Mouse (Mus musculus) G1E (cell line): ENCODE measurements around the gene Myt1l. TPM values are rescaled to one million over a fixed set of nuclear protein-coding genes. Genes with fewer than 3 reads are reported as not detected.

Experiments used
- ATAC-seq: 2 replicates; pipeline ENCODE4 v1.8.0; 2016; ENCODE audit warnings: mild to moderate bottlenecking; ENCODE audit not compliant: insufficient number of reproducible peaks, poor library complexity, low FRiP score, severe bottlenecking; ENCODE audit errors: extremely low read depth
- DNase-seq: peaks from one replicate; pipeline ENCODE4 v3.0.0; 2012; ENCODE audit warnings: low spot score
- H3K27me3 ChIP-seq: 2 replicates; pipeline ENCODE4 v1.6.1; 2012; ENCODE audit warnings: mild to moderate bottlenecking, low read length, inconsistent platforms; ENCODE audit not compliant: insufficient read depth
- H3K36me3 ChIP-seq: replicated peaks from 2 replicates; pipeline ENCODE3; 2012; ENCODE audit warnings: mild to moderate bottlenecking, inconsistent platforms
- H3K4me1 ChIP-seq: 2 replicates; pipeline ENCODE4 v1.6.1; 2012; ENCODE audit warnings: low read depth, low read length, inconsistent platforms, mixed read lengths; ENCODE audit not compliant: insufficient read depth
- H3K4me3 ChIP-seq: 2 replicates; pipeline ENCODE4 v1.5.1; 2012; ENCODE audit warnings: low read depth, mild to moderate bottlenecking, inconsistent platforms, low read length, moderate library complexity, mixed read lengths
- H3K9me3 ChIP-seq: replicated peaks from 2 replicates; pipeline ENCODE4 v1.6.1; 2012; ENCODE audit warnings: inconsistent platforms
- CTCF ChIP-seq: IDR thresholded peaks from 2 replicates; pipeline ENCODE4 v1.5.1; 2012; ENCODE audit warnings: low read depth, low read length, inconsistent platforms, mixed read lengths
- GATA1 ChIP-seq: IDR thresholded peaks from 2 replicates; pipeline ENCODE4 v1.6.1; 2012; ENCODE audit warnings: borderline replicate concordance, low read length, inconsistent platforms, mixed read lengths
- GATA2 ChIP-seq: IDR thresholded peaks from 2 replicates; pipeline ENCODE4 v1.6.1; 2012; ENCODE audit warnings: low read depth, low read length, inconsistent platforms, borderline replicate concordance
- POLR2AphosphoS5 ChIP-seq: IDR thresholded peaks from 2 replicates; pipeline ENCODE4 v1.6.1; 2012; ENCODE audit warnings: low read depth, low read length, inconsistent platforms; ENCODE audit not compliant: insufficient replicate concordance
- TAL1 ChIP-seq: conservative IDR thresholded peaks from 2 replicates; pipeline ENCODE4 v1.6.1; 2012; ENCODE audit warnings: low read depth, low read length, inconsistent platforms, mixed read lengths
- polyA plus RNA-seq: library from polyadenylated mRNA; stranded (reverse); fragments of >175 nt; gene quantifications from 2 replicates; pipeline ENCODE4 v1.2.3, GENCODE M21; 2012
- total RNA-seq, 2 experiments: library from RNA; stranded (forward) in 1 of 2; stranded (reverse) in 1 of 2; fragments of 200-1000 nt in 1 of 2; fragments of >200 nt in 1 of 2; fragmentation: Nextera tagmentation in 1 of 2; gene quantifications; 2 replicates each; pipeline ENCODE4 v1.2.3; 2014 to 2017

The Myt1l gene
- total and polyA plus RNA-seq, 3 experiments = 0.33 TPM; not detected in 2

- no peaks in the 10 kb centered on the region for H3K27me3 ChIP-seq
- no peak overlapping the region for H3K4me3 ChIP-seq
- no peak for TF ChIP-seq POLR2AphosphoS5
- TF ChIP-seq GATA1 = no peak
- TF ChIP-seq GATA2 = no peak
- no peak for TF ChIP-seq TAL1
- TF ChIP-seq CTCF = no peak
- DNase-seq (no peak), ATAC-seq (no peak)
- H3K9me3 ChIP-seq = peaks cover 35% of the 10 kb centered on the region
- H3K36me3 ChIP-seq = no peaks in the 10 kb centered on the region
- H3K4me1 ChIP-seq = no peaks in the 10 kb centered on the region
Observed at GRCm38 (mm10) chr12:29755872-29756265, 227.7 kb downstream of the Myt1l start.

- H3K9me3 ChIP-seq = peaks cover 28% of the 10 kb centered on the region
- DNase-seq (no peak), ATAC-seq (no peak)
- TF ChIP-seq GATA1 (no peak), TAL1 (no peak), CTCF (no peak), POLR2AphosphoS5 (no peak), GATA2 (no peak)
- H3K4me3 ChIP-seq = no peak overlapping the region
- no peaks in the 10 kb centered on the region for H3K4me1 ChIP-seq
- no peaks in the 10 kb centered on the region for H3K36me3 ChIP-seq
- no peaks in the 10 kb centered on the region for H3K27me3 ChIP-seq
Observed at GRCm38 (mm10) chr12:29760611-29761010, 232.4 kb downstream of the Myt1l start.

GRCm38 (mm10) chr12:29766158-29766557 lies 238.0 kb downstream of the Myt1l start:
- H3K36me3 ChIP-seq = no peaks in the 10 kb centered on the region
- TF ChIP-seq CTCF = no peak
- TF ChIP-seq GATA2 = no peak
- no peak for TF ChIP-seq POLR2AphosphoS5
- TF ChIP-seq GATA1 = no peak
- TF ChIP-seq TAL1 = no peak
- ATAC-seq = no peak

GRCm38 (mm10) chr12:29771791-29772190 lies 243.6 kb downstream of the Myt1l start:
- no peaks in the 10 kb centered on the region for H3K36me3 ChIP-seq
- no peaks in the 10 kb centered on the region for H3K4me1 ChIP-seq
- TF ChIP-seq GATA2 = no peak
- no peak for TF ChIP-seq TAL1
- TF ChIP-seq CTCF = no peak
- TF ChIP-seq POLR2AphosphoS5 = no peak
- no peak for TF ChIP-seq GATA1
- H3K27me3 ChIP-seq = no peaks in the 10 kb centered on the region
- ATAC-seq = no peak
- no peak for DNase-seq
- H3K4me3 ChIP-seq = no peak overlapping the region
- H3K9me3 ChIP-seq = peaks cover 51% of the 10 kb centered on the region

More at GRCm38 (mm10) chr12:29766158-29766557, 238.0 kb downstream of the Myt1l start:
- H3K27me3 ChIP-seq = no peaks in the 10 kb centered on the region
- H3K9me3 ChIP-seq = peaks cover 41% of the 10 kb centered on the region
- no peak overlapping the region for H3K4me3 ChIP-seq
- DNase-seq = no peak
- H3K4me1 ChIP-seq = no peaks in the 10 kb centered on the region

GRCm38 (mm10) chr12:29772401-29772800 lies 244.2 kb downstream of the Myt1l start:
- Histone ChIP-seq H3K36me3 (no peaks in the 10 kb centered on the region), H3K4me3 (no peak overlapping the region), H3K27me3 (no peaks in the 10 kb centered on the region), H3K4me1 (no peaks in the 10 kb centered on the region), H3K9me3 (peaks cover 45% of the 10 kb centered on the region)
- DNase-seq = no peak
- TF ChIP-seq TAL1 = no peak
- no peak for TF ChIP-seq GATA1
- TF ChIP-seq CTCF = no peak
- TF ChIP-seq GATA2 = no peak
- no peak for TF ChIP-seq POLR2AphosphoS5
- no peak for ATAC-seq

GRCm38 (mm10) chr12:29778901-29779300 lies 250.7 kb downstream of the Myt1l start:
- ATAC-seq (no peak), DNase-seq (no peak)
- Histone ChIP-seq H3K36me3 (no peaks in the 10 kb centered on the region), H3K9me3 (peaks cover 56% of the 10 kb centered on the region), H3K4me1 (no peaks in the 10 kb centered on the region), H3K4me3 (no peak overlapping the region), H3K27me3 (no peaks in the 10 kb centered on the region)
- no peak for TF ChIP-seq TAL1
- no peak for TF ChIP-seq GATA2
- TF ChIP-seq GATA1 = no peak
- TF ChIP-seq CTCF = no peak
- TF ChIP-seq POLR2AphosphoS5 = no peak

- Histone ChIP-seq H3K4me3 (no peak overlapping the region), H3K36me3 (no peaks in the 10 kb centered on the region), H3K4me1 (no peaks in the 10 kb centered on the region), H3K9me3 (peaks cover 59% of the 10 kb centered on the region), H3K27me3 (no peaks in the 10 kb centered on the region)
- ATAC-seq (no peak), DNase-seq (no peak)
- no peak for TF ChIP-seq GATA1
- TF ChIP-seq CTCF = no peak
- TF ChIP-seq TAL1 = no peak
- no peak for TF ChIP-seq GATA2
- no peak for TF ChIP-seq POLR2AphosphoS5
Observed at GRCm38 (mm10) chr12:29789319-29790050, 261.3 kb downstream of the Myt1l start.
